In the genomic region with DNA sequence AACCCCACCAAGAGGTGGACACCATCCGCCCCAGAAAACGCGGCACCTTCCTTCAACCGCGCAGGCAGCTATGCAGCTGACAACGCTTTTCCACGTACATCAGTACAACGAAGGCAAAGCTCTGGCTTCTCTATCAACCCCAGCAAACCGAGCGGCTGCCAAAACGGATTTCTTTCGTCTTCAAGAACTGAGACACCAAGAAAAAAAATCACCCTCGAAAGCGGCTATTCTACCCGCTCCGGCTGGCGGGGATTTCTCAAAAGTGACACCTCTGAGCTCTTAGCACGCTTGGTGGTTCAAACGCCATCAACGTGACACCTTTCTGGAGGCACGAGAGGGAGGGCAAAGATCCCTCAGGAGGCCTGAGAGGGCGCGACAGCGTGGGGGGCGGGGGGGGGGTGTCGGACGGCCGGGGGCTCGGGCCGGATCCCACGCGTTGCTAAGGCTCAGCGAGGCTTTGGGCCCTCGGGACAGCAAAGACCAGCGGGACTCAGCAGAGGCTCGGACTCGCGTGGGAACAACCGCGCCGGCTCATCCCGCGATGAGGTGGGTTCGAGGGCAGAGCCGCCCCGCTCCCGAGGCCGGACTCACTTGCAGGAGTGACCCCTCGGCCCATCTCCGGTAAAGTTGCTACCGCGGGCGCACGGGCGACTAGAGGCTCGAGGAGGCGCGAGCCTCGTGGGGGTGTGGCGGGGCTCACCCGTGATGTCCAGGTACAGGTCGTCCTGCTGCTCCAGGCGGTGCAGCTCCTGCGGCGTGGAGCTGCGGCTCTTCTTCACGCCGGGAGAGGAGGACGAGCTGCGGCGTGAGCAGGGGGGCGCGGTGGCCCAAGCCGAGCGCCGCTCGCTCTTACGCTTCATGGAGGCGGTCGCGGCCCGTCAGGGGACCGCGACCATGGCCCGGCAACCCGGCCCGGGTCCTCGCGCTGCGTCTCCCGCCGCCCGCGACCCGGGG, we compare ENCODE assay signal across 8 mouse cellular contexts. TPM values are rescaled to one million over a fixed set of nuclear protein-coding genes. Genes with fewer than 3 reads are reported as not detected.
DNase-seq lines count a peak whose midpoint lies in the region; ATAC-seq and TF ChIP-seq lines count a peak whose summit lies in the region.

No protein-coding gene starts in this region.

- H3K4me1 ChIP-seq in embryonic facial prominence, embryonic 12.5 days, result no peaks in the 10 kb centered on the region
- peaks cover 12% of the 10 kb centered on the region; the same call in 1 of the 2 replicates for H3K4me1 ChIP-seq in hindbrain, embryonic 12.5 days

- H3K36me3 ChIP-seq in embryonic facial prominence, embryonic 12.5 days, result no peaks in the 10 kb centered on the region
- no peaks in the 10 kb centered on the region for H3K36me3 ChIP-seq in hindbrain, embryonic 12.5 days

- H3K4me2 ChIP-seq in embryonic facial prominence, embryonic 12.5 days (replicated peaks), result peak overlapping the region; percentile 98
- peak overlapping the region; percentile 99 for H3K4me2 ChIP-seq in hindbrain, embryonic 12.5 days (replicated peaks)

- ATAC-seq in embryonic facial prominence, embryonic 12.5 days (ENCODE audit: insufficient number of reproducible peaks, insufficient read depth, low FRiP score, low TSS enrichment), result peak; percentile 70
- ATAC-seq in hindbrain, embryonic 12.5 days (ENCODE audit: low FRiP score), result peak; percentile 82

- H3K27me3 ChIP-seq in embryonic facial prominence, embryonic 12.5 days, result no peaks in the 10 kb centered on the region
- peaks cover 28% of the 10 kb centered on the region for H3K27me3 ChIP-seq in hindbrain, embryonic 12.5 days

- WGBS in embryonic facial prominence, embryonic 12.5 days, result under 1% methylated on average over 84 of the region's 95 CpGs
- WGBS in hindbrain, embryonic 12.5 days, result under 1% methylated on average over 82 of the region's 95 CpGs

- no peak for DNase-seq in layer of hippocampus, adult 2 months (ENCODE audit: low spot score in 2 of 2)
- no peak for DNase-seq in layer of hippocampus, adult 9-10 months (ENCODE audit: low spot score)
- DNase-seq in R1 (ENCODE audit: low read depth, low spot score) (peak; percentile 52), liver (peak; percentile 13)
- DNase-seq in natural killer cell, adult 2 months (ENCODE audit: low spot score in 2 of 2), result peak; percentile 57 to 72
- peak; percentile 20 for DNase-seq in urinary bladder, postnatal 14 days (ENCODE audit: low spot score)

- H3K9ac ChIP-seq in embryonic facial prominence, embryonic 12.5 days, result peak overlapping the region; percentile 73
- H3K9ac ChIP-seq in hindbrain, embryonic 12.5 days, result peak overlapping the region; percentile 75

- TF ChIP-seq CTCF in layer of hippocampus, adult 2 months (conservative IDR thresholded peaks at IDR 0.05), result no peak

- H3K27ac ChIP-seq in layer of hippocampus, adult 2 months, result no peak overlapping the region
- no peak overlapping the region for H3K27ac ChIP-seq in embryonic facial prominence, embryonic 12.5 days
- H3K27ac ChIP-seq in hindbrain, embryonic 12.5 days, result no peak overlapping the region

- peak overlapping the region; percentile 79 for H3K4me3 ChIP-seq in layer of hippocampus, adult 2 months
- peak overlapping the region; percentile 81 for H3K4me3 ChIP-seq in embryonic facial prominence, embryonic 12.5 days
- H3K4me3 ChIP-seq in hindbrain, embryonic 12.5 days, result peak overlapping the region; percentile 83

- no peaks in the 10 kb centered on the region for H3K9me3 ChIP-seq in embryonic facial prominence, embryonic 12.5 days
- H3K9me3 ChIP-seq in hindbrain, embryonic 12.5 days (replicated peaks), result no peaks in the 10 kb centered on the region

RNA-seq across cellular contexts. Expression of a gene that starts 0.9 kb away (rescaled TPM):
- 10 to 100 TPM in 1 of 2 experiments, 1 to 10 TPM in 1; 9.8 to 14.2 TPM for total RNA-seq in layer of hippocampus, adult 2 months (2021)
- 26.3 and 27.8 TPM in 2 replicates for polyA plus RNA-seq in embryonic facial prominence, embryonic 12.5 days (2016; fragmentation: Nextera tagmentation; extraction: Ambion mirVana)
- 10.2 and 12.5 TPM in 2 replicates for polyA plus RNA-seq in hindbrain, embryonic 12.5 days (2016; fragmentation: Nextera tagmentation; extraction: Ambion mirVana)

RNA-seq across cellular contexts. Expression of a gene that starts 38.3 kb away (rescaled TPM):
- 10 to 100 TPM; 15.2 to 16.4 TPM for total RNA-seq in layer of hippocampus, adult 2 months (2021)
- 35.1 and 37.8 TPM in 2 replicates for polyA plus RNA-seq in embryonic facial prominence, embryonic 12.5 days (2016; fragmentation: Nextera tagmentation; extraction: Ambion mirVana)
- polyA plus RNA-seq in hindbrain, embryonic 12.5 days (2016; fragmentation: Nextera tagmentation; extraction: Ambion mirVana), result 21.0 and 25.9 TPM in 2 replicates

Comparison
In these comparisons a context has a peak if more than half of its experiments do, and no peak if none do; other contexts are left out.
1. DNase-seq: peak in R1 (single experiment), liver (single experiment), natural killer cell, adult 2 months (2 of 2) and urinary bladder, postnatal 14 days (single experiment); none in layer of hippocampus, adult 2 months (0 of 2) and layer of hippocampus, adult 9-10 months (single experiment).
2. Peak in every context shown above with its lines, with median percentiles within 50 percentile points of each other: H3K4me3 ChIP-seq.